Mouse (Mus musculus): ENCODE measurements around the gene Fbxw27. TPM values are rescaled to one million over a fixed set of nuclear protein-coding genes. Genes with fewer than 3 reads are reported as not detected.
"Not testable (repeated sequence)": the region's sequence is repeated elsewhere in the genome, so short reads cannot be mapped to it uniquely, and the experiment has no call there.

Gene Fbxw27
- polyA plus RNA-seq, 1 experiment = not detected

GRCm38 (mm10) chr9:109806695-109807293 lies 16.3 kb upstream of the Fbxw27 start:
- no peak overlapping the region for H3K4me3 ChIP-seq (replicated peaks)
- H3K4me1 ChIP-seq (ENCODE audit: control insufficient read depth) = no peaks in the 10 kb centered on the region
- no peaks in the 10 kb centered on the region for H3K36me3 ChIP-seq (ENCODE audit: control insufficient read depth)
- no peaks in the 10 kb centered on the region for H3K27me3 ChIP-seq (ENCODE audit: control insufficient read depth)
- TF ChIP-seq GATA1 (IDR thresholded peaks at IDR 0.05; ENCODE audit: low read length) (no peak), TAL1 (IDR thresholded peaks at IDR 0.05; ENCODE audit: low read length) (no peak)
- peaks cover 2% of the 10 kb centered on the region; the same call in 1 of the 2 replicates for H3K9me3 ChIP-seq (ENCODE audit: control insufficient read depth, low read length)

GRCm38 (mm10) chr9:109806260-109806659 lies 15.8 kb upstream of the Fbxw27 start:
- no peak overlapping the region for H3K4me3 ChIP-seq (replicated peaks)
- no peaks in the 10 kb centered on the region for H3K27me3 ChIP-seq (ENCODE audit: control insufficient read depth)
- peaks cover 2% of the 10 kb centered on the region; the same call in 1 of the 2 replicates for H3K9me3 ChIP-seq (ENCODE audit: control insufficient read depth, low read length)
- H3K36me3 ChIP-seq (ENCODE audit: control insufficient read depth) = no peaks in the 10 kb centered on the region
- no peak for TF ChIP-seq GATA1 (IDR thresholded peaks at IDR 0.05; ENCODE audit: low read length)
- H3K4me1 ChIP-seq (ENCODE audit: control insufficient read depth) = no peaks in the 10 kb centered on the region

GRCm38 (mm10) chr9:109805596-109805995 lies 15.1 kb upstream of the Fbxw27 start:
- H3K27me3 ChIP-seq (ENCODE audit: control insufficient read depth); H3K9me3 ChIP-seq (ENCODE audit: control insufficient read depth, low read length); H3K36me3 ChIP-seq (ENCODE audit: control insufficient read depth); H3K4me3 ChIP-seq (replicated peaks); H3K4me1 ChIP-seq (ENCODE audit: control insufficient read depth): not testable (repeated sequence)

GRCm38 (mm10) chr9:109798051-109798450 lies 7.6 kb upstream of the Fbxw27 start:
- H3K36me3 ChIP-seq (ENCODE audit: control insufficient read depth) = no peaks in the 10 kb centered on the region
- no peaks in the 10 kb centered on the region for H3K27me3 ChIP-seq (ENCODE audit: control insufficient read depth)
- H3K9me3 ChIP-seq (ENCODE audit: control insufficient read depth, low read length) = no peaks in the 10 kb centered on the region
- H3K4me3 ChIP-seq (replicated peaks) = no peak overlapping the region
- H3K4me1 ChIP-seq (ENCODE audit: control insufficient read depth) = no peaks in the 10 kb centered on the region
- TF ChIP-seq TAL1 (IDR thresholded peaks at IDR 0.05; ENCODE audit: low read length) (no peak), GATA1 (IDR thresholded peaks at IDR 0.05; ENCODE audit: low read length) (no peak)

GRCm38 (mm10) chr9:109795811-109796210 lies 5.3 kb upstream of the Fbxw27 start:
- Histone ChIP-seq H3K4me1 (ENCODE audit: control insufficient read depth) (no peaks in the 10 kb centered on the region), H3K4me3 (replicated peaks) (no peak overlapping the region), H3K36me3 (ENCODE audit: control insufficient read depth) (no peaks in the 10 kb centered on the region), H3K27me3 (ENCODE audit: control insufficient read depth) (no peaks in the 10 kb centered on the region), H3K9me3 (ENCODE audit: control insufficient read depth, low read length) (no peaks in the 10 kb centered on the region)
- TF ChIP-seq TAL1 (IDR thresholded peaks at IDR 0.05; ENCODE audit: low read length) (no peak), GATA1 (IDR thresholded peaks at IDR 0.05; ENCODE audit: low read length) (no peak)

- no peaks in the 10 kb centered on the region for H3K36me3 ChIP-seq (ENCODE audit: control insufficient read depth)
- no peaks in the 10 kb centered on the region for H3K9me3 ChIP-seq (ENCODE audit: control insufficient read depth, low read length)
- no peaks in the 10 kb centered on the region for H3K27me3 ChIP-seq (ENCODE audit: control insufficient read depth)
- TF ChIP-seq GATA1 (IDR thresholded peaks at IDR 0.05; ENCODE audit: low read length) (no peak), TAL1 (IDR thresholded peaks at IDR 0.05; ENCODE audit: low read length) (no peak)
- H3K4me1 ChIP-seq (ENCODE audit: control insufficient read depth) = no peaks in the 10 kb centered on the region
- no peak overlapping the region for H3K4me3 ChIP-seq (replicated peaks)
These were observed 4.8 kb upstream of the Fbxw27 start for GRCm38 (mm10) chr9:109795221-109795620.

- not testable (repeated sequence) for H3K4me3 ChIP-seq (replicated peaks); H3K4me1 ChIP-seq (ENCODE audit: control insufficient read depth); H3K36me3 ChIP-seq (ENCODE audit: control insufficient read depth); H3K27me3 ChIP-seq (ENCODE audit: control insufficient read depth); H3K9me3 ChIP-seq (ENCODE audit: control insufficient read depth, low read length)
These were observed 23.6 kb downstream of the Fbxw27 start for GRCm38 (mm10) chr9:109766841-109767240.

GRCm38 (mm10) chr9:109745989-109746388 lies 44.5 kb downstream of the Fbxw27 start, which contains the start of gene Fbxw26:
Gene Fbxw26, minus strand, starts transcription at chr9:109746089.
- H3K27me3 ChIP-seq (ENCODE audit: control insufficient read depth); H3K4me1 ChIP-seq (ENCODE audit: control insufficient read depth); H3K9me3 ChIP-seq (ENCODE audit: control insufficient read depth, low read length); H3K36me3 ChIP-seq (ENCODE audit: control insufficient read depth); H3K4me3 ChIP-seq (replicated peaks): not testable (repeated sequence)

Other genes starting within 250 kb of the Fbxw27 start
- gene Fbxw15, start 222.4 kb downstream of the Fbxw27 start, polyA plus RNA-seq (2012) = not detected in 2 replicates
- not detected in 2 replicates for gene Fbxw24, start 164.6 kb downstream of the Fbxw27 start, polyA plus RNA-seq (2012)
- gene Fbxw25, start 126.0 kb downstream of the Fbxw27 start, polyA plus RNA-seq (2012) = not detected in 2 replicates
- not detected in 2 replicates for gene Fbxw18, start 88.0 kb downstream of the Fbxw27 start, polyA plus RNA-seq (2012)
- gene Fbxw26, start 44.6 kb downstream of the Fbxw27 start, polyA plus RNA-seq (2012) = not detected in 2 replicates
- not detected in 2 replicates for gene Spink8, start 21.6 kb upstream of the Fbxw27 start, polyA plus RNA-seq (2012)
- 0.89 and 1.2 TPM in 2 replicates for gene Nme6, start 42.1 kb upstream of the Fbxw27 start, polyA plus RNA-seq (2012)
- gene Camp, start 58.9 kb upstream of the Fbxw27 start, polyA plus RNA-seq (2012) = 0.32 and 0.76 TPM in 2 replicates
- gene Cdc25a, start 84.9 kb upstream of the Fbxw27 start, polyA plus RNA-seq (2012) = 1.5 and 1.6 TPM in 2 replicates
- 0.14 and 0.61 TPM in 2 replicates for gene Map4, start 140.8 kb upstream of the Fbxw27 start, polyA plus RNA-seq (2012)